Mouse (Mus musculus): Measurements from ENCODE around the gene Akna.

The Akna gene

GRCm38 (mm10) chr4:63403040-63403959 lies at the start of gene Akna:
Gene Akna, minus strand, starts transcription at chr4:63403354.
- peak; percentile 60 to 79 for DNase-seq (ENCODE audit: low spot score in 2 of 2)

- no peak for DNase-seq (ENCODE audit: low spot score in 2 of 2)
Measured at GRCm38 (mm10) chr4:63452555-63452954, 49.4 kb upstream of the Akna start.

GRCm38 (mm10) chr4:63450551-63450950 lies 47.4 kb upstream of the Akna start:
- DNase-seq (ENCODE audit: low spot score in 2 of 2), result no peak

- DNase-seq (ENCODE audit: low spot score in 2 of 2), result no peak
Measured at GRCm38 (mm10) chr4:63444362-63445066, 41.4 kb upstream of the Akna start.

GRCm38 (mm10) chr4:63443101-63443500 lies 39.9 kb upstream of the Akna start:
- DNase-seq (ENCODE audit: low spot score in 2 of 2), result no peak

- DNase-seq (ENCODE audit: low spot score in 2 of 2), result no peak
Measured at GRCm38 (mm10) chr4:63441616-63442015, 38.5 kb upstream of the Akna start.

- DNase-seq (ENCODE audit: low spot score in 2 of 2), result no peak
Measured at GRCm38 (mm10) chr4:63440262-63440661, 37.1 kb upstream of the Akna start.

- DNase-seq (ENCODE audit: low spot score in 2 of 2), result no peak
Measured at GRCm38 (mm10) chr4:63437968-63438367, 34.8 kb upstream of the Akna start.

- DNase-seq (ENCODE audit: low spot score in 2 of 2), result no peak
Measured at GRCm38 (mm10) chr4:63437119-63437815, 34.1 kb upstream of the Akna start.

- DNase-seq (ENCODE audit: low spot score in 2 of 2), result no peak
Measured at GRCm38 (mm10) chr4:63435402-63435801, 32.2 kb upstream of the Akna start.

GRCm38 (mm10) chr4:63431098-63431497 lies 27.9 kb upstream of the Akna start:
- no peak for DNase-seq (ENCODE audit: low spot score in 2 of 2)

GRCm38 (mm10) chr4:63430357-63430756 lies 27.2 kb upstream of the Akna start:
- DNase-seq (ENCODE audit: low spot score in 2 of 2), result no peak

- no peak for DNase-seq (ENCODE audit: low spot score in 2 of 2)
Measured at GRCm38 (mm10) chr4:63426308-63426707, 23.2 kb upstream of the Akna start.

- no peak for DNase-seq (ENCODE audit: low spot score in 2 of 2)
Measured at GRCm38 (mm10) chr4:63423811-63424210, 20.7 kb upstream of the Akna start.

- DNase-seq (ENCODE audit: low spot score in 2 of 2), result no peak
Measured at GRCm38 (mm10) chr4:63423231-63423630, 20.1 kb upstream of the Akna start.

GRCm38 (mm10) chr4:63420143-63420920 lies 17.2 kb upstream of the Akna start:
- no peak for DNase-seq (ENCODE audit: low spot score in 2 of 2)

GRCm38 (mm10) chr4:63418270-63418669 lies 15.1 kb upstream of the Akna start:
- no peak for DNase-seq (ENCODE audit: low spot score in 2 of 2)

- peak; percentile 70 to 86 for DNase-seq (ENCODE audit: low spot score in 2 of 2)
Measured at GRCm38 (mm10) chr4:63417318-63417957, 14.3 kb upstream of the Akna start.

GRCm38 (mm10) chr4:63414951-63415350 lies 11.8 kb upstream of the Akna start:
- DNase-seq (ENCODE audit: low spot score in 2 of 2), result no peak

GRCm38 (mm10) chr4:63411222-63411621 lies 8.1 kb upstream of the Akna start:
- DNase-seq (ENCODE audit: low spot score in 2 of 2), result no peak

- peak; percentile 87 to 96 for DNase-seq (ENCODE audit: low spot score in 2 of 2)
Measured at GRCm38 (mm10) chr4:63410583-63410934, 7.4 kb upstream of the Akna start.
